Mouse (Mus musculus) embryonic facial prominence, embryonic 15.5 days (tissue): Measurements from ENCODE around the gene Lpcat1. TPM values are rescaled to one million over a fixed set of nuclear protein-coding genes. Genes with fewer than 3 reads are reported as not detected.

Source experiments
- ATAC-seq: fragments of 200-750 bp; cut with Nextera tagmentation; 2 replicates; pipeline ENCODE4 v1.8.0; 2017; ENCODE audit warnings: low read depth, moderate TSS enrichment; ENCODE audit not compliant: insufficient number of reproducible peaks, low FRiP score, low TSS enrichment
- H3K27ac ChIP-seq: fragments of 300-500 bp; sonication (generic); replicated peaks from 2 replicates; pipeline ENCODE4 v1.5.1; 2015; ENCODE audit warnings: mild to moderate bottlenecking, inconsistent platforms
- H3K27me3 ChIP-seq: fragments of 300-500 bp; sonication (generic); 2 replicates; pipeline ENCODE4 v1.6.1; 2015; ENCODE audit warnings: inconsistent platforms
- H3K36me3 ChIP-seq: fragments of 300-500 bp; sonication (generic); 2 replicates; pipeline ENCODE4 v1.6.1; 2015; ENCODE audit warnings: mild to moderate bottlenecking, inconsistent platforms
- H3K4me1 ChIP-seq: fragments of 300-500 bp; sonication (generic); 2 replicates; pipeline ENCODE4 v1.6.1; 2015; ENCODE audit warnings: inconsistent platforms
- H3K4me2 ChIP-seq: fragments of 300-500 bp; sonication (generic); replicated peaks from 2 replicates; pipeline ENCODE4 v1.6.1; 2015; ENCODE audit warnings: mild to moderate bottlenecking, inconsistent platforms
- H3K4me3 ChIP-seq: fragments of 300-500 bp; sonication (generic); replicated peaks from 2 replicates; pipeline ENCODE4 v1.5.1; 2015; ENCODE audit warnings: mild to moderate bottlenecking, inconsistent platforms
- H3K9ac ChIP-seq: fragments of 300-500 bp; sonication (generic); 2 replicates; pipeline ENCODE4 v1.6.1; 2015; ENCODE audit warnings: inconsistent platforms
- H3K9me3 ChIP-seq: fragments of 300-500 bp; sonication (generic); replicated peaks from 2 replicates; pipeline ENCODE4 v1.6.1; 2016; ENCODE audit warnings: inconsistent platforms
- WGBS: fragments of 180-500 bp; shearing (Covaris S2); methylation state at CpG from one replicate; pipeline ENCODE4 v1.1.7; 2015; 5-methylcytosine and 5-hydroxymethylcytosine counted together
- polyA plus RNA-seq: library from polyadenylated mRNA; unstranded; fragments of >200 nt; fragmentation: Nextera tagmentation; extraction: Ambion mirVana; gene quantifications from 2 replicates; pipeline ENCODE4 v1.2.1, GENCODE M21; 2015

Gene Lpcat1
- polyA plus RNA-seq, 1 experiment from 2014 or later: 35.0 TPM

- Histone ChIP-seq H3K4me1 (peaks cover 7% of the 10 kb centered on the region; the same call in 1 of the 2 replicates), H3K27ac (no peak overlapping the region; the same call in 1 of the 2 replicates), H3K9ac (no peak overlapping the region), H3K4me3 (no peak overlapping the region), H3K36me3 (no peaks in the 10 kb centered on the region), H3K9me3 (no peaks in the 10 kb centered on the region), H3K27me3 (no peaks in the 10 kb centered on the region), H3K4me2 (no peak overlapping the region)
- WGBS: 22% methylated on average over 7 of the region's 7 CpGs
- ATAC-seq: peak; percentile 84
Measured at GRCm38 (mm10) chr13:73446943-73447342, 20.1 kb upstream of the Lpcat1 start.

GRCm38 (mm10) chr13:73447478-73447877 lies 19.5 kb upstream of the Lpcat1 start:
- no peaks in the 10 kb centered on the region for H3K27me3 ChIP-seq
- H3K4me1 ChIP-seq: peaks cover 7% of the 10 kb centered on the region; the same call in 1 of the 2 replicates
- 67% methylated on average over 2 of the region's 2 CpGs for WGBS
- no peak overlapping the region for H3K9ac ChIP-seq
- H3K4me3 ChIP-seq: no peak overlapping the region
- H3K9me3 ChIP-seq: no peaks in the 10 kb centered on the region
- H3K27ac ChIP-seq: no peak overlapping the region
- no peaks in the 10 kb centered on the region for H3K36me3 ChIP-seq
- no peak overlapping the region for H3K4me2 ChIP-seq
- no peak for ATAC-seq

- no peaks in the 10 kb centered on the region for H3K27me3 ChIP-seq
- no peak overlapping the region for H3K27ac ChIP-seq
- H3K9me3 ChIP-seq: no peaks in the 10 kb centered on the region
- WGBS: 49% methylated on average over 2 of the region's 2 CpGs
- H3K4me3 ChIP-seq: no peak overlapping the region
- peaks cover 7% of the 10 kb centered on the region; the same call in 1 of the 2 replicates for H3K4me1 ChIP-seq
- H3K9ac ChIP-seq: no peak overlapping the region
- no peaks in the 10 kb centered on the region for H3K36me3 ChIP-seq
- ATAC-seq: no peak
- no peak overlapping the region for H3K4me2 ChIP-seq
Measured at GRCm38 (mm10) chr13:73448201-73448600, 18.8 kb upstream of the Lpcat1 start.

- Histone ChIP-seq H3K9ac (no peak overlapping the region), H3K4me2 (no peak overlapping the region), H3K9me3 (no peaks in the 10 kb centered on the region), H3K4me3 (no peak overlapping the region), H3K36me3 (no peaks in the 10 kb centered on the region), H3K27me3 (no peaks in the 10 kb centered on the region), H3K4me1 (peaks cover 7% of the 10 kb centered on the region; the same call in 1 of the 2 replicates), H3K27ac (no peak overlapping the region)
- WGBS: 86% methylated on average over 3 of the region's 3 CpGs
- ATAC-seq: no peak
Measured at GRCm38 (mm10) chr13:73448723-73449122, 18.3 kb upstream of the Lpcat1 start.

- ATAC-seq: no peak
- Histone ChIP-seq H3K4me3 (no peak overlapping the region), H3K27ac (no peak overlapping the region), H3K4me1 (no peaks in the 10 kb centered on the region), H3K4me2 (no peak overlapping the region), H3K27me3 (no peaks in the 10 kb centered on the region), H3K9me3 (no peaks in the 10 kb centered on the region), H3K9ac (no peak overlapping the region), H3K36me3 (no peaks in the 10 kb centered on the region)
- 70% methylated on average over 3 of the region's 3 CpGs for WGBS
Measured at GRCm38 (mm10) chr13:73453503-73454217, 13.3 kb upstream of the Lpcat1 start.

- H3K4me3 ChIP-seq: no peak overlapping the region
- no peaks in the 10 kb centered on the region for H3K27me3 ChIP-seq
- no peak overlapping the region for H3K9ac ChIP-seq
- 74% methylated on average over 3 of the region's 3 CpGs for WGBS
- no peak for ATAC-seq
- no peaks in the 10 kb centered on the region for H3K36me3 ChIP-seq
- H3K4me1 ChIP-seq: no peaks in the 10 kb centered on the region
- H3K4me2 ChIP-seq: no peak overlapping the region
- no peaks in the 10 kb centered on the region for H3K9me3 ChIP-seq
- no peak overlapping the region for H3K27ac ChIP-seq
Measured at GRCm38 (mm10) chr13:73455328-73455727, 11.7 kb upstream of the Lpcat1 start.

GRCm38 (mm10) chr13:73457301-73457700 lies 9.7 kb upstream of the Lpcat1 start:
- Histone ChIP-seq H3K4me2 (no peak overlapping the region), H3K9me3 (no peaks in the 10 kb centered on the region), H3K36me3 (no peaks in the 10 kb centered on the region), H3K4me3 (no peak overlapping the region), H3K4me1 (no peaks in the 10 kb centered on the region), H3K27ac (no peak overlapping the region), H3K27me3 (no peaks in the 10 kb centered on the region), H3K9ac (no peak overlapping the region)
- 85% methylated on average over 4 of the region's 4 CpGs for whole genome bisulfite sequencing
- ATAC-seq: no peak

GRCm38 (mm10) chr13:73457741-73458140 lies 9.3 kb upstream of the Lpcat1 start:
- no peak for ATAC-seq
- no peak overlapping the region for H3K4me3 ChIP-seq
- no peaks in the 10 kb centered on the region for H3K27me3 ChIP-seq
- no peak overlapping the region for H3K4me2 ChIP-seq
- H3K9ac ChIP-seq: no peak overlapping the region
- no peak overlapping the region for H3K27ac ChIP-seq
- H3K9me3 ChIP-seq: no peaks in the 10 kb centered on the region
- H3K4me1 ChIP-seq: no peaks in the 10 kb centered on the region
- no peaks in the 10 kb centered on the region for H3K36me3 ChIP-seq
- WGBS: 62% methylated on average over 2 of the region's 2 CpGs

GRCm38 (mm10) chr13:73458719-73459118 lies 8.3 kb upstream of the Lpcat1 start:
- WGBS: 73% methylated on average over 5 of the region's 5 CpGs
- no peak overlapping the region for H3K27ac ChIP-seq

GRCm38 (mm10) chr13:73459189-73459850 lies 7.7 kb upstream of the Lpcat1 start:
- Histone ChIP-seq H3K9ac (no peak overlapping the region), H3K27ac (no peak overlapping the region), H3K27me3 (no peaks in the 10 kb centered on the region), H3K4me3 (no peak overlapping the region), H3K36me3 (no peaks in the 10 kb centered on the region), H3K4me2 (no peak overlapping the region), H3K9me3 (no peaks in the 10 kb centered on the region), H3K4me1 (no peaks in the 10 kb centered on the region)
- ATAC-seq: no peak
- 60% methylated on average over 7 of the region's 7 CpGs for WGBS

More at GRCm38 (mm10) chr13:73458719-73459118, 8.3 kb upstream of the Lpcat1 start:
- Histone ChIP-seq H3K4me1 (no peaks in the 10 kb centered on the region), H3K9me3 (no peaks in the 10 kb centered on the region), H3K4me3 (no peak overlapping the region), H3K9ac (no peak overlapping the region), H3K27me3 (no peaks in the 10 kb centered on the region), H3K4me2 (no peak overlapping the region), H3K36me3 (no peaks in the 10 kb centered on the region)
- no peak for ATAC-seq

GRCm38 (mm10) chr13:73461551-73461950 lies 5.4 kb upstream of the Lpcat1 start:
- Histone ChIP-seq H3K9ac (no peak overlapping the region), H3K9me3 (no peaks in the 10 kb centered on the region), H3K4me3 (no peak overlapping the region), H3K4me1 (no peaks in the 10 kb centered on the region), H3K27ac (no peak overlapping the region), H3K36me3 (no peaks in the 10 kb centered on the region), H3K4me2 (no peak overlapping the region), H3K27me3 (no peaks in the 10 kb centered on the region)
- no peak for ATAC-seq
